In the genomic region with DNA sequence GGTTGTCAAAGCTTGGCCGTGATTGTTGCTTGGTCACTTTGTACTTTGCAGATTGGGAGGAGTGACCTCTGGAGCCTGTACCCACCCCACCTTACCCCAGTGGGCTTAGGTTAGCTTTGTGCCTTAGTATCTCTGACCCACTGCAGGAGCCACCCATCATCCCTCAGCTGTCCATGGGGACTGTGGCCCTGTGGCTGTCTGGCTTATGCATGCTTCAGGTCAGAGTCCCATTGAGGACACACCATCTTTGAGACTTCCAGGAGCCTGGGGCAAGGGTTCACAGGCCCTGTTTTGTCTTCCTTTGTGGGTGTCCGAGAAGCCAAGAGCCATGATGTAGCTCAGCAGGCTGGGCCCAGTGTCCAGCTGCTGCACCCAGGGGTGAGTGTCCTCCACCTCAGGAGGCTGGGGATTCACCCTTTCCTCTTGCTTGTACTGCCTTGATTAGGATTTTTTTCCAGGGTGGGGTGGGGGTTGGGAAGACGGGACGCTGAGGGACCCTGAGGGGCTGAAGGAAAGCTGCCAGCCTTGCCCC, we compare ENCODE assay signal across 9 mouse cellular contexts. TPM values are rescaled to one million over a fixed set of nuclear protein-coding genes. Genes with fewer than 3 reads are reported as not detected.
DNase-seq lines count a peak whose midpoint lies in the region; ATAC-seq and TF ChIP-seq lines count a peak whose summit lies in the region.
"Had no signal": no experiment of that assay in that cellular context is flagged by ENCODE, and none has a peak within 500 bp of the region (broad histone marks: within the 10 kb centered on the region; RNA-seq: fewer than 3 reads in every experiment).

No protein-coding gene starts in this region.

- peak overlapping the region; percentile 96 for H3K4me2 ChIP-seq in lung, embryonic 14.5 days
- H3K4me2 ChIP-seq in intestine, embryonic 15.5 days (replicated peaks): peak overlapping the region; percentile 97

- TF ChIP-seq POLR2A in olfactory bulb, adult 2 months (IDR thresholded peaks at IDR 0.05; ENCODE audit: insufficient read depth, low read depth, low read length): no peak

- peak overlapping the region; percentile 68 for H3K9ac ChIP-seq in lung, embryonic 14.5 days
- peak overlapping the region; percentile 72; the same call in 1 of the 2 replicates for H3K9ac ChIP-seq in intestine, embryonic 15.5 days

- H3K27ac ChIP-seq in lung, embryonic 14.5 days (ENCODE audit: low read depth): no peak overlapping the region
- H3K27ac ChIP-seq in intestine, embryonic 15.5 days: no peak overlapping the region
- H3K27ac ChIP-seq in olfactory bulb, adult 2 months (ENCODE audit: insufficient read depth, low read depth, low read length): peak overlapping the region; percentile 99

- no peaks in the 10 kb centered on the region for H3K36me3 ChIP-seq in lung, embryonic 14.5 days (ENCODE audit: insufficient read depth)
- no peaks in the 10 kb centered on the region for H3K36me3 ChIP-seq in intestine, embryonic 15.5 days

- no peak for ATAC-seq in lung, embryonic 14.5 days (ENCODE audit: insufficient read depth)
- no peak for ATAC-seq in intestine, embryonic 15.5 days

- no peak overlapping the region; the same call in 1 of the 2 replicates for H3K4me3 ChIP-seq in lung, embryonic 14.5 days (ENCODE audit: low read depth, low read length)
- no peak overlapping the region for H3K4me3 ChIP-seq in intestine, embryonic 15.5 days (replicated peaks)
- peak overlapping the region; percentile 75 for H3K4me3 ChIP-seq in olfactory bulb, adult 2 months (ENCODE audit: insufficient read depth, low read depth, low read length)

- no peak for TF ChIP-seq CTCF in lung, embryonic 14.5 days (IDR thresholded peaks at IDR 0.05; ENCODE audit: low read depth)
- no peak for TF ChIP-seq CTCF in olfactory bulb, adult 2 months (IDR thresholded peaks at IDR 0.05; ENCODE audit: insufficient read depth, low read depth, low read length)

- 86% methylated on average over 4 of the region's 4 CpGs for WGBS in lung, embryonic 14.5 days
- 85% methylated on average over 4 of the region's 4 CpGs for WGBS in intestine, embryonic 15.5 days
- WGBS in olfactory bulb, adult 2 months: 55% methylated on average over 4 of the region's 4 CpGs

- H3K9me3 ChIP-seq in lung, embryonic 14.5 days (ENCODE audit: low read depth, low read length): no peaks in the 10 kb centered on the region
- no peaks in the 10 kb centered on the region for H3K9me3 ChIP-seq in intestine, embryonic 15.5 days

- H3K27me3 ChIP-seq in lung, embryonic 14.5 days (ENCODE audit: insufficient read depth, low read length): peaks cover 9% of the 10 kb centered on the region; the same call in 1 of the 2 replicates
- H3K27me3 ChIP-seq in intestine, embryonic 15.5 days (replicated peaks): no peaks in the 10 kb centered on the region

- DNase-seq in adrenal gland, postnatal 10 days: peak; percentile 30
- DNase-seq in adrenal gland, postnatal 4 days (ENCODE audit: low spot score in 2 of 2): no peak
- no peak for DNase-seq in lung, embryonic 14.5 days
- no peak for DNase-seq in lung, postnatal 10 days
- DNase-seq in urinary bladder, adult 18-20 months (ENCODE audit: low spot score in 2 of 2): no peak
- no peak for DNase-seq in ovary, adult 18-20 months (ENCODE audit: low spot score)

- H3K4me1 ChIP-seq in lung, embryonic 14.5 days (ENCODE audit: insufficient read depth): no peaks in the 10 kb centered on the region
- peaks cover 18% of the 10 kb centered on the region for H3K4me1 ChIP-seq in intestine, embryonic 15.5 days (replicated peaks)
- peaks cover 17% of the 10 kb centered on the region for H3K4me1 ChIP-seq in olfactory bulb, adult 2 months (ENCODE audit: control insufficient read depth, insufficient read depth, low read length)

RNA-seq across cellular contexts. Expression of gene Fndc10, which starts 1.5 kb away (rescaled TPM):
- total RNA-seq in adrenal gland, postnatal 10 days (2021): 10 to 100 TPM; 36.3 to 49.0 TPM
- 10 to 100 TPM; 54.6 to 60.4 TPM for total RNA-seq in adrenal gland, postnatal 4 days (2021)
- polyA plus RNA-seq in lung, embryonic 14.5 days (2014; fragmentation: Nextera tagmentation; extraction: Ambion mirVana): 2.5 and 2.7 TPM in 2 replicates
- polyA plus RNA-seq in intestine, embryonic 15.5 days (2015; fragmentation: Nextera tagmentation; extraction: Ambion mirVana): 6.1 and 7.6 TPM in 2 replicates
- not detected in 2 replicates for polyA plus RNA-seq in olfactory bulb, adult 2 months (2012; ENCODE audit: insufficient read depth, insufficient read length, low replicate concordance, missing spikeins)

RNA-seq across cellular contexts. Expression of gene Ssu72, which starts 9.0 kb away (rescaled TPM):
- total RNA-seq in adrenal gland, postnatal 10 days (2021): 10 to 100 TPM; 86.5 to 90.9 TPM
- 10 to 100 TPM; 88.9 to 96.2 TPM for total RNA-seq in adrenal gland, postnatal 4 days (2021)
- 153 and 156 TPM in 2 replicates for polyA plus RNA-seq in lung, embryonic 14.5 days (2014; fragmentation: Nextera tagmentation; extraction: Ambion mirVana)
- 150 and 153 TPM in 2 replicates for polyA plus RNA-seq in intestine, embryonic 15.5 days (2015; fragmentation: Nextera tagmentation; extraction: Ambion mirVana)
- not detected in 2 replicates for polyA plus RNA-seq in olfactory bulb, adult 2 months (2012; ENCODE audit: insufficient read depth, insufficient read length, low replicate concordance, missing spikeins)

RNA-seq across cellular contexts. Expression of gene Mib2, which starts 26.6 kb away (rescaled TPM):
- total RNA-seq in adrenal gland, postnatal 10 days (2021): 10 to 100 TPM; 36.3 to 40.4 TPM
- total RNA-seq in adrenal gland, postnatal 4 days (2021): 10 to 100 TPM; 41.5 to 44.2 TPM
- polyA plus RNA-seq in lung, embryonic 14.5 days (2014; fragmentation: Nextera tagmentation; extraction: Ambion mirVana): 22.4 and 24.8 TPM in 2 replicates
- polyA plus RNA-seq in intestine, embryonic 15.5 days (2015; fragmentation: Nextera tagmentation; extraction: Ambion mirVana): 17.8 and 22.6 TPM in 2 replicates
- polyA plus RNA-seq in olfactory bulb, adult 2 months (2012; ENCODE audit: insufficient read depth, insufficient read length, low replicate concordance, missing spikeins): not detected in 2 replicates

RNA-seq across cellular contexts. Expression of gene Tmem240, which starts 39.0 kb away (rescaled TPM):
- 1 to 10 TPM in 1 of 2 experiments, under 1 TPM in 1; 0.81 to 1.4 TPM for total RNA-seq in adrenal gland, postnatal 10 days (2021)
- 1 to 10 TPM; 1.5 to 2.2 TPM for total RNA-seq in adrenal gland, postnatal 4 days (2021)
- polyA plus RNA-seq in lung, embryonic 14.5 days (2014; fragmentation: Nextera tagmentation; extraction: Ambion mirVana): 0.41 and 0.86 TPM in 2 replicates
- 0.80 and 0.84 TPM in 2 replicates for polyA plus RNA-seq in intestine, embryonic 15.5 days (2015; fragmentation: Nextera tagmentation; extraction: Ambion mirVana)
- not detected in 2 replicates for polyA plus RNA-seq in olfactory bulb, adult 2 months (2012; ENCODE audit: insufficient read depth, insufficient read length, low replicate concordance, missing spikeins)

RNA-seq across cellular contexts. Expression of gene Mmp23, which starts 42.4 kb away (rescaled TPM):
- 10 to 100 TPM; 16.6 to 18.9 TPM for total RNA-seq in adrenal gland, postnatal 10 days (2021)
- 10 to 100 TPM; 18.8 to 25.4 TPM for total RNA-seq in adrenal gland, postnatal 4 days (2021)
- 34.8 and 38.7 TPM in 2 replicates for polyA plus RNA-seq in lung, embryonic 14.5 days (2014; fragmentation: Nextera tagmentation; extraction: Ambion mirVana)
- polyA plus RNA-seq in intestine, embryonic 15.5 days (2015; fragmentation: Nextera tagmentation; extraction: Ambion mirVana): 36.8 and 38.0 TPM in 2 replicates
- polyA plus RNA-seq in olfactory bulb, adult 2 months (2012; ENCODE audit: insufficient read depth, insufficient read length, low replicate concordance, missing spikeins): not detected in 2 replicates
- polyA plus RNA-seq: activated CD4-positive, CD25-positive, alpha-beta regulatory T cell, adult 4 months had no signal
